Mouse (Mus musculus) c-Kit-positive CD71-positive TER-119-positive erythroid progenitor cells, embryonic 14.5 days (primary cell): Measurements from ENCODE around the gene Ranbp6.
A peak's percentile ranks its signal among the peaks of the same experiment; 100 is the strongest.

Source experiments
- DNase-seq: peaks from one replicate; pipeline ENCODE4 v3.0.0-alpha.2; 2013; ENCODE audit warnings: low spot score

The Ranbp6 gene

DNA sequence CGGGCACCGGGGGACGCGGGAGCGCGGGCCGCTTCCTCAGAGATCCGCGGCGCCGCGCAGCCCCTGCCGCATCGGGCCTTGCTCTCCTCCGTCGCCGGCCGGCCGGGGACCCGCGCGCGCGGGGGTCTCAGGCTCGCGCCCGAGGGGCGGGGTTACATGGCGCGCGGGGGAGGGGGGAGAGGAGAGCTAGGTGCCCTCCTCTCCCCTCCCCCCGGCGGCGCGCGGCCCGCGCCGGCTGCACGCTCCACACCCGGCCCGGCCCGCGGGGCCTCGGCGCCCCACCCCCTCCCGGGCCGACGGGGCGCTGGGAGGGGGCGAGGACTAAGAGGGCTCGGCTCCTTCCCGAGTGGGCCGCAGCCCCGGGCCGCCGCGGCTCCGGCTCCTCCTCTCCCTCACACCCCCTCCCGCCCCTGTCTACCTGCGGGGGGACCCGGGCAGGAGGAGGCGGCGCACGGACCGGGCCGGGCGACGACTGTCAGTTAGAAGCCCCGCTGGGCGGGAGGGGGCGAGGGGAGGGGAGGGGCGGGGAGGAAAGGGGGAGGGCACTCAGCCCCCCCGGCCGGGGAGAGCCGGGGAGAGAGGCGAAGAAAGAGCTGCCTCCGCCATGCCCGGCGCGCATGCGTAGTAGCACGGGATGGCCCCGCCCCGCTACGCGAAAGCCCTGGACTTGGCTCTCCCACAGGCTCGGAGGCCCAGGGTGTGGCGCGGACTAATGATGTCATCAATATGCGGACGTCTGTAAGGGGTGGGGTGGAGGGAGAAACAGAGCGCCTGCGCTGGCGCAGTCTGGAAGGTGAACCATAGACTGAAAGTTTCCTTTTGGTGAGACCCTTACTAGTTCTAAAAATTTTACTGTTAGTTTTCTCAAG is 6.6 kb downstream of the Ranbp6 start, which contains the start of gene 9930021J03Rik:
Gene 9930021J03Rik (minus strand): TSS at position 73 of the 869 bp plus-strand sequence.
- peak; percentile 99 for DNase-seq

DNA sequence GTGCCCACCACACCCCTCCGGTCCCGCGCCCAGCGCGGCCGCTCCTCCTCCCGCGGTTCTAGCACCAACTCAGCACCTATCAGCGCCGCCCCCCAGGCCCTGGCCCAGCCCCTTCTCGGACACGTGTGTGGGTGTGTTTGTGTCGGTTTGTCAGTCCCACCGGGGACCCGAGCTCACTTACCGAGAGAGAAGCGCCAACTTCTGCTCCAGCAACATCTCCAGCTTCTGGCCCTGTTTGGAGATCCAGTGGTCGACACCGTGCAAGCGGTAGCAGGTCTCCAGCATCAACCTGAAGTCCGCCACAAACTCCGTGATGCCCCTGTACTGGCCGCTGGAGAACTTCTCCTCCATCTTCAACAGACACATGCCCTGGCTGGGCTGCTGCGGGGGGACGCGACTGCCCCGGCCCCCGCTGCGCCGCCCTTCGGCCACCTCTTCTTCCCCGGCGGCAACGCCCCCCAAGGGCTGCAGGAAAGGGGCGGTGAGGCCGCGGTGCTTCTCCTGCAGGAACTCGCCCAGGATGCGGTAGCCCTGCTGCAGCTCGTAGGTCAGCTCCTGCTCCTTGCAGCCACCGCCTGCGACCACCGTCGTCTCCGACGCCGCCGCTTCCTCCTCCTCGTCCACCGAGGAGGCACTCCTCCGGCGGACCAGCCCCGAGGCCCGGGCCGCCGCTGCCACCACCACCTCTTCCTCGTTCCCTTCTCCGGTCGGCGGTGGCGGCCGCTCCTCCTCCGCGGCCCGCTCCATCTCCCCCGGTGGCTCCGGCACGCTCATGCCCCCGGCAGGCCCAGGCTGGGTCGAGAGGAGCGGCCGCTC is 7.5 kb downstream of the Ranbp6 start:
- DNase-seq: peak; percentile 76

DNA sequence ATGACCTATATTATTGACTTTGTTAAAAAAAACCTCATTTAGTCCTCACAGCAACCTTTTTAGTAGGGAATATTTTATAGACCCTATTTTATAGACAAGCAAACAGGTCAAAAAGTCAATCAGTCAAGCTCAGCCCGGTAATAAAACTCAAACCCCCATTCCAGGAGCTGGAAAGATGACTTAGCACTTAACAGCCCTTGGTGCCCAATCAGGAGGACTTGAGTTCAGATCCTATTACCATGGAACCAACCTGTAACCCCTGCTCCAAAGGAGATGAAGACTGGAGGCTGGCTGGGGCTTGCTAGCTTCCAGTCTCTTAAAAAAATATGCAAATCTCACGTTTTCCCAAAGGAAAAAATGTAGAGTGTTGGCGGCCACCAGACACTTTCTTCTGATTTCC is 8.8 kb downstream of the Ranbp6 start:
- DNase-seq: no peak

DNA sequence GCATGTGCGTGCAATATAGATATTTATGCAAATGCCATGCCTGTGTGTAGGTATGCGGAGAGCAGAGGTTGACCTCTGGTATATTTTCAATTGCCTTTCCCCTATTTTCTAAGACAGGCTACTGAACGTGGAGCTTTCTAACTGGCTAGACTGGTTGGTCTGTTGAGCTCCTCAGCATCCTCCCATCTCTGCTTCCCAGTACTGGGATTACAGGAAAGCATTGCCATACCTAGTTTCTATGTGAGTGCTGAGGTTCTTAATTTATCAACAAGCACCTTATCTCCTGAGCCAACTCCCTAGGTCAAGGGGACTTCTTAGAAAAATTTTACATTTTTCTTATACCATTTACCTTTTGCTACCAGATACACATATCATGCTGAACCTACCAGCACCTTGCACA is 15.4 kb downstream of the Ranbp6 start:
- DNase-seq: peak; percentile 56

DNA sequence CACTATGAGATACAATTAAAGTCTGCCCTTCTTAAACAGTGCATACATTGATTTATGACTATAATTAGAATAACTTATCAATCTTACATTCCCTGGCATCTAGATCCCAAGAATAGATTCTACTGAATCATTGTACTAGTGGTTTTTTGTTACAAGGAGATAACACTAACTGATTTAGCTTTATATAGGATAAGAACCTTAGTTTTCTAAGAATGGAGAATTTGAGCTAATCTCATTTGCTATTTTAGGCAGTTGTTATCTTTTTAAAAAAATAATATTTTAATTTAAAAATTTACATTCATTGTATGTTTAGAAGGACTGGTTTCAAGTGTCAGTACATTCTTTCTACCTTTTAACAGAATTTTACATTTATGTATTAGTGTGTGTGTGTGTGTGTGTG is 24.8 kb downstream of the Ranbp6 start:
- no peak for DNase-seq

DNA sequence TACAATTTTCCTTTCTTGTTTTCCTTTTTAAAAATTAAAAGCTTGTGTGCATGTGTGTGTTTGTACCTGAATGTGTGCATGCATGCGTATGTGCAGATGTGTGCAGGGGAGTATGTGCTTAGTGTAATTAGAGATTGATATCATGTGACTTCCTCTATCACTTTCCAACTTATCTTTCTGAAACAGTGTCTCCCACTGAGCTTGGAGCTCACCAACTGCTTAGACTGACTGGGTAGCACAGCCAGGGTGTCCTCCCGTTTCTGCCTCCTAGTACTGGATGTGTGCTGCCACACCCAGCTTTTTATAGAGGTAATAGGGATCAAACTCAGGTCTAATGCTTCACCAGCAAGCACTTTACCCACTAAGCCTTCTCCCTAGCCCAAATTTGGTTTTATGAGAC is 29.9 kb downstream of the Ranbp6 start:
- no peak for DNase-seq
